Mouse (Mus musculus) heart, postnatal 0 days (tissue): ENCODE measurements at regions not wholly inside any gene's neighbourhood (a gene's known extent, or its start where the extent isn't known, plus 50 kb on each side); places are given as distances from the start of the nearest gene placed in this dataset.

Source experiments
- CTCF ChIP-seq: IDR thresholded peaks from 2 replicates; pipeline ENCODE4 v1.5.1; 2016; ENCODE audit warnings: antibody characterized with exemption, control low read depth, low read depth
- EP300 ChIP-seq: IDR thresholded peaks from 2 replicates; pipeline ENCODE4 v1.6.1; 2016; ENCODE audit warnings: antibody characterized with exemption, low read depth

GRCm38 (mm10) chr4:53270433-53270832 is 110.7 kb upstream of the Abca1 start:
- TF ChIP-seq CTCF (no peak), EP300 (no peak)
